Mouse (Mus musculus): ENCODE measurements around the gene Ice2.

- no peak for TF ChIP-seq POLR2A (IDR thresholded peaks at IDR 0.05; ENCODE audit: control insufficient read depth, low read depth, low read length)
- no peak for TF ChIP-seq CTCF (IDR thresholded peaks at IDR 0.05; ENCODE audit: control insufficient read depth, insufficient read depth, insufficient replicate concordance, low read depth, low read length)
Measured at GRCm38 (mm10) chr9:69404671-69405070, 7.0 kb downstream of the Ice2 start.
